Mouse (Mus musculus): Measurements from ENCODE around the gene Map3k19. TPM values are rescaled to one million over a fixed set of nuclear protein-coding genes. Genes with fewer than 3 reads are reported as not detected.

Gene Map3k19
- total RNA-seq, 4 experiments from 2014 or later = 4.7 to 6.2 (median 5.5) TPM

GRCm38 (mm10) chr1:127802916-127803315 lies 51.9 kb downstream of the Map3k19 start:
- DNase-seq (ENCODE audit: low spot score in 2 of 2) = peak in 1 of 2 experiments; percentile 37

- no peak for DNase-seq (ENCODE audit: low spot score in 2 of 2)
Observed at GRCm38 (mm10) chr1:127796752-127797151, 58.1 kb downstream of the Map3k19 start.

GRCm38 (mm10) chr1:127796341-127796740 lies 58.5 kb downstream of the Map3k19 start:
- no peak for DNase-seq (ENCODE audit: low spot score in 2 of 2)

- DNase-seq (ENCODE audit: low spot score in 2 of 2) = no peak
Observed at GRCm38 (mm10) chr1:127795087-127795769, 59.6 kb downstream of the Map3k19 start.

- DNase-seq (ENCODE audit: low spot score in 2 of 2) = no peak
Observed at GRCm38 (mm10) chr1:127793459-127793858, 61.4 kb downstream of the Map3k19 start.

- DNase-seq (ENCODE audit: low spot score in 2 of 2) = no peak
Observed at GRCm38 (mm10) chr1:127788943-127789342, 65.9 kb downstream of the Map3k19 start.

GRCm38 (mm10) chr1:127785882-127786281 lies 68.9 kb downstream of the Map3k19 start:
- DNase-seq (ENCODE audit: low spot score in 2 of 2) = no peak

GRCm38 (mm10) chr1:127783862-127784261 lies 71.0 kb downstream of the Map3k19 start:
- DNase-seq (ENCODE audit: low spot score in 2 of 2) = no peak

- no peak for DNase-seq (ENCODE audit: low spot score in 2 of 2)
Observed at GRCm38 (mm10) chr1:127780849-127781248, 74.0 kb downstream of the Map3k19 start.

- DNase-seq (ENCODE audit: low spot score in 2 of 2) = no peak
Observed at GRCm38 (mm10) chr1:127780142-127780541, 74.7 kb downstream of the Map3k19 start.

GRCm38 (mm10) chr1:127778611-127779010 lies 76.2 kb downstream of the Map3k19 start:
- DNase-seq (ENCODE audit: low spot score in 2 of 2) = no peak

GRCm38 (mm10) chr1:127776246-127776645 lies 78.6 kb downstream of the Map3k19 start:
- no peak for DNase-seq (ENCODE audit: low spot score in 2 of 2)

GRCm38 (mm10) chr1:127775206-127775720 lies 79.6 kb downstream of the Map3k19 start:
- no peak for DNase-seq (ENCODE audit: low spot score in 2 of 2)

GRCm38 (mm10) chr1:127774501-127774880 lies 80.3 kb downstream of the Map3k19 start:
- no peak for DNase-seq (ENCODE audit: low spot score in 2 of 2)

- DNase-seq (ENCODE audit: low spot score in 2 of 2) = peak; percentile 92 to 100
Observed at GRCm38 (mm10) chr1:127773803-127774500, 80.9 kb downstream of the Map3k19 start, which contains the start of gene Ccnt2. Gene Ccnt2, plus strand, starts transcription at chr1:127774164.

GRCm38 (mm10) chr1:127773198-127773802 lies 81.5 kb downstream of the Map3k19 start:
- peak in 1 of 2 experiments; percentile 13 for DNase-seq (ENCODE audit: low spot score in 2 of 2)

- DNase-seq (ENCODE audit: low spot score in 2 of 2) = no peak
Observed at GRCm38 (mm10) chr1:127766741-127767140, 88.1 kb downstream of the Map3k19 start.

- no peak for DNase-seq (ENCODE audit: low spot score in 2 of 2)
Observed at GRCm38 (mm10) chr1:127765468-127765867, 89.4 kb downstream of the Map3k19 start.

Data from left cerebral cortex, adult 8-10 months (tissue).